Mouse (Mus musculus): ENCODE measurements around the gene Plekhb2. TPM values are rescaled to one million over a fixed set of nuclear protein-coding genes. Genes with fewer than 3 reads are reported as not detected.

Plekhb2 gene
- polyA plus RNA-seq, 1 experiment from 2014 or later = 62.3 TPM

GRCm38 (mm10) chr1:34855056-34855739 is 5.4 kb downstream of the Plekhb2 start:
- H3K27ac ChIP-seq = no peak overlapping the region
- no peak for ATAC-seq (ENCODE audit: low FRiP score, low read depth)
- H3K4me2 ChIP-seq (replicated peaks) = no peak overlapping the region
- 79% methylated on average over 12 of the region's 12 CpGs for WGBS
- H3K9ac ChIP-seq = no peak overlapping the region
- H3K4me3 ChIP-seq = no peak overlapping the region
- H3K27me3 ChIP-seq (replicated peaks) = no peaks in the 10 kb centered on the region
- peaks cover 20% of the 10 kb centered on the region for H3K4me1 ChIP-seq
- no peaks in the 10 kb centered on the region for H3K36me3 ChIP-seq
- H3K9me3 ChIP-seq = no peaks in the 10 kb centered on the region

GRCm38 (mm10) chr1:34858671-34859070 is 8.9 kb downstream of the Plekhb2 start:
- H3K27me3 ChIP-seq (replicated peaks) = no peaks in the 10 kb centered on the region
- no peaks in the 10 kb centered on the region for H3K4me1 ChIP-seq

GRCm38 (mm10) chr1:34859761-34860160 is 10.0 kb downstream of the Plekhb2 start:
- WGBS = 88% methylated on average over 3 of the region's 3 CpGs
- Histone ChIP-seq H3K9me3 (no peaks in the 10 kb centered on the region), H3K27me3 (replicated peaks) (no peaks in the 10 kb centered on the region), H3K4me1 (no peaks in the 10 kb centered on the region), H3K9ac (no peak overlapping the region), H3K4me2 (replicated peaks) (no peak overlapping the region), H3K27ac (no peak overlapping the region), H3K4me3 (no peak overlapping the region), H3K36me3 (peaks cover 32% of the 10 kb centered on the region)
- no peak for ATAC-seq (ENCODE audit: low FRiP score, low read depth)

More at GRCm38 (mm10) chr1:34858671-34859070, 8.9 kb downstream of the Plekhb2 start:
- no peak for ATAC-seq (ENCODE audit: low FRiP score, low read depth)
- Histone ChIP-seq H3K4me2 (replicated peaks) (no peak overlapping the region), H3K9me3 (no peaks in the 10 kb centered on the region), H3K4me3 (no peak overlapping the region), H3K36me3 (peaks cover 21% of the 10 kb centered on the region), H3K9ac (no peak overlapping the region), H3K27ac (no peak overlapping the region)
- 78% methylated on average over 5 of the region's 5 CpGs for WGBS

GRCm38 (mm10) chr1:34860205-34860604 is 10.4 kb downstream of the Plekhb2 start:
- Histone ChIP-seq H3K27me3 (replicated peaks) (no peaks in the 10 kb centered on the region), H3K4me2 (replicated peaks) (no peak overlapping the region), H3K36me3 (peaks cover 37% of the 10 kb centered on the region), H3K9ac (no peak overlapping the region), H3K27ac (no peak overlapping the region), H3K9me3 (no peaks in the 10 kb centered on the region), H3K4me1 (no peaks in the 10 kb centered on the region), H3K4me3 (no peak overlapping the region)
- ATAC-seq (ENCODE audit: low FRiP score, low read depth) = no peak
- WGBS = 93% methylated on average over 7 of the region's 7 CpGs

GRCm38 (mm10) chr1:34862877-34863276 is 13.1 kb downstream of the Plekhb2 start:
- Histone ChIP-seq H3K36me3 (peaks cover 47% of the 10 kb centered on the region), H3K9ac (no peak overlapping the region), H3K4me2 (replicated peaks) (no peak overlapping the region), H3K4me1 (no peaks in the 10 kb centered on the region), H3K9me3 (no peaks in the 10 kb centered on the region), H3K4me3 (no peak overlapping the region), H3K27ac (no peak overlapping the region), H3K27me3 (replicated peaks) (no peaks in the 10 kb centered on the region)
- no peak for ATAC-seq (ENCODE audit: low FRiP score, low read depth)
- WGBS = 95% methylated on average over 13 of the region's 13 CpGs

- WGBS = 95% methylated on average over 7 of the region's 7 CpGs
Observed at GRCm38 (mm10) chr1:34863323-34863722, 13.5 kb downstream of the Plekhb2 start.

GRCm38 (mm10) chr1:34864243-34864642 is 14.5 kb downstream of the Plekhb2 start:
- Histone ChIP-seq H3K9me3 (no peaks in the 10 kb centered on the region), H3K4me2 (replicated peaks) (no peak overlapping the region), H3K27me3 (replicated peaks) (no peaks in the 10 kb centered on the region), H3K9ac (no peak overlapping the region), H3K4me3 (no peak overlapping the region), H3K36me3 (peaks cover 52% of the 10 kb centered on the region), H3K27ac (no peak overlapping the region), H3K4me1 (no peaks in the 10 kb centered on the region)
- no peak for ATAC-seq (ENCODE audit: low FRiP score, low read depth)
- WGBS = 94% methylated on average over 7 of the region's 7 CpGs

More at GRCm38 (mm10) chr1:34863323-34863722, 13.5 kb downstream of the Plekhb2 start:
- no peak overlapping the region for H3K4me2 ChIP-seq (replicated peaks)
- no peak for ATAC-seq (ENCODE audit: low FRiP score, low read depth)
- no peaks in the 10 kb centered on the region for H3K27me3 ChIP-seq (replicated peaks)
- H3K9ac ChIP-seq = no peak overlapping the region
- H3K36me3 ChIP-seq = peaks cover 47% of the 10 kb centered on the region
- no peak overlapping the region for H3K27ac ChIP-seq
- H3K4me3 ChIP-seq = no peak overlapping the region
- no peaks in the 10 kb centered on the region for H3K4me1 ChIP-seq
- no peaks in the 10 kb centered on the region for H3K9me3 ChIP-seq

- H3K9ac ChIP-seq = no peak overlapping the region
- H3K4me3 ChIP-seq = no peak overlapping the region
- WGBS = 90% methylated on average over 9 of the region's 9 CpGs
- H3K4me1 ChIP-seq = no peaks in the 10 kb centered on the region
- no peaks in the 10 kb centered on the region for H3K9me3 ChIP-seq
- peaks cover 61% of the 10 kb centered on the region for H3K36me3 ChIP-seq
- ATAC-seq (ENCODE audit: low FRiP score, low read depth) = no peak
- H3K27ac ChIP-seq = no peak overlapping the region
- no peaks in the 10 kb centered on the region for H3K27me3 ChIP-seq (replicated peaks)
- no peak overlapping the region for H3K4me2 ChIP-seq (replicated peaks)
Observed at GRCm38 (mm10) chr1:34865866-34866265, 16.1 kb downstream of the Plekhb2 start.

GRCm38 (mm10) chr1:34866815-34867573 is 17.2 kb downstream of the Plekhb2 start:
- Histone ChIP-seq H3K27me3 (replicated peaks) (no peaks in the 10 kb centered on the region), H3K4me2 (replicated peaks) (no peak overlapping the region), H3K36me3 (peaks cover 64% of the 10 kb centered on the region), H3K9ac (no peak overlapping the region), H3K4me3 (no peak overlapping the region), H3K9me3 (no peaks in the 10 kb centered on the region), H3K27ac (no peak overlapping the region), H3K4me1 (no peaks in the 10 kb centered on the region)
- ATAC-seq (ENCODE audit: low FRiP score, low read depth) = no peak
- 62% methylated on average over 10 of the region's 10 CpGs for WGBS

GRCm38 (mm10) chr1:34867574-34867955 is 17.8 kb downstream of the Plekhb2 start:
- ATAC-seq (ENCODE audit: low FRiP score, low read depth) = no peak
- peaks cover 59% of the 10 kb centered on the region for H3K36me3 ChIP-seq

GRCm38 (mm10) chr1:34868391-34868790 is 18.6 kb downstream of the Plekhb2 start:
- Histone ChIP-seq H3K27me3 (replicated peaks) (no peaks in the 10 kb centered on the region), H3K27ac (no peak overlapping the region), H3K9me3 (no peaks in the 10 kb centered on the region), H3K4me1 (no peaks in the 10 kb centered on the region), H3K4me3 (no peak overlapping the region), H3K9ac (no peak overlapping the region), H3K4me2 (replicated peaks) (no peak overlapping the region), H3K36me3 (peaks cover 50% of the 10 kb centered on the region)
- ATAC-seq (ENCODE audit: low FRiP score, low read depth) = no peak
- WGBS = 91% methylated on average over 8 of the region's 8 CpGs

More at GRCm38 (mm10) chr1:34867574-34867955, 17.8 kb downstream of the Plekhb2 start:
- Histone ChIP-seq H3K27me3 (replicated peaks) (no peaks in the 10 kb centered on the region), H3K4me3 (no peak overlapping the region), H3K27ac (no peak overlapping the region), H3K9ac (no peak overlapping the region), H3K9me3 (no peaks in the 10 kb centered on the region), H3K4me2 (replicated peaks) (no peak overlapping the region), H3K4me1 (no peaks in the 10 kb centered on the region)
- 90% methylated on average over 5 of the region's 5 CpGs for WGBS

- H3K9me3 ChIP-seq = no peaks in the 10 kb centered on the region
- H3K27ac ChIP-seq = no peak overlapping the region
- WGBS = 95% methylated on average over 16 of the region's 16 CpGs
- no peak for ATAC-seq (ENCODE audit: low FRiP score, low read depth)
- no peak overlapping the region for H3K4me2 ChIP-seq (replicated peaks)
- no peak overlapping the region for H3K9ac ChIP-seq
- peaks cover 42% of the 10 kb centered on the region for H3K36me3 ChIP-seq
- H3K27me3 ChIP-seq (replicated peaks) = no peaks in the 10 kb centered on the region
- H3K4me3 ChIP-seq = no peak overlapping the region
- no peaks in the 10 kb centered on the region for H3K4me1 ChIP-seq
Observed at GRCm38 (mm10) chr1:34869231-34869630, 19.5 kb downstream of the Plekhb2 start.
